Mouse (Mus musculus): ENCODE data around the gene Reep1.

DNA sequence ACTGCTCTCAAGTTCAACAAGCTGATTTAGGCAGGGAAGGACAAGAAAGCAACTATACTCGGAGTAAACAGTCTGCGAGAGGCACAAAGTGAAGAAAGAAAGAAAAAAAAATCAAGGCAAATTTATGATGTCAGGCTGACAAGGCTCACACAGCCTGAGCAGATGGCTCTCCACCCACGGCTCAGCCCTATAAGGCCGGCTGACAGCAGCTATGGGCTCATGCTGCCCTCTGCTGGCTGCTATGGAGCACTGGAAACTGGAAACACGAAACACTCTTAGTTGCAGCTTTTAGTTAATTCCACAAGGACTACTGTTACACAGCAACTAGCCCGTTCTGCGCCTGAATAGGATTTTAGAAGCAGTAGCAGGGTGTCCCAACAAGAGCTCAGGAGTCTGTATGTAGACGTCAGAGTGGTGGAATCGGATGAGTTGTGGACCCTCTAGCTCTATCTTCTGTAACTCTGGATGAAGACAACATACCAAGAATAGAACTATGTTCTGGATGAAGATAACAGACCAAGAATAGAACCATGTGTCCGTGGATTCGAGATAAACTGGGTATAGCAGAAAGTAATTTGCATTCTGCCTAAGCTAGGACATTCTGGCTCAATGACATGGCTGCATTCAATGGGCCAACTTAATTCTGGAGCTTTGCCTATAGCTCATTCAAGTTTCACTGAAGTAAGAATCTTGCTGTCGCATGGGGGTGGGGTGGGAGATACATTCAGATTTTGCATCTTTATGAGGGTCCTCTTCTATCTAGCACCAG is 96.9 kb downstream of the Reep1 start:
- no peak for TF ChIP-seq POLR2A (IDR thresholded peaks at IDR 0.05; ENCODE audit: borderline replicate concordance, insufficient read depth, low read length)
- TF ChIP-seq CTCF (IDR thresholded peaks at IDR 0.05; ENCODE audit: borderline replicate concordance, insufficient read depth, low read depth, low read length): peak; percentile 97

Measured in cerebellum, adult 2 months (tissue).